Mouse (Mus musculus) spleen, postnatal 4 days (tissue): ENCODE results near the gene Obp1b.
"Not testable (repeated sequence)": the region's sequence is repeated elsewhere in the genome, so short reads cannot be mapped to it uniquely, and the experiment has no call there.

Experiments used
- DNase-seq, 2 experiments: peaks; one replicate each; pipeline ENCODE4 v3.0.0; 2022; ENCODE audit warnings: low spot score in 2 of 2

The Obp1b gene

DNA sequence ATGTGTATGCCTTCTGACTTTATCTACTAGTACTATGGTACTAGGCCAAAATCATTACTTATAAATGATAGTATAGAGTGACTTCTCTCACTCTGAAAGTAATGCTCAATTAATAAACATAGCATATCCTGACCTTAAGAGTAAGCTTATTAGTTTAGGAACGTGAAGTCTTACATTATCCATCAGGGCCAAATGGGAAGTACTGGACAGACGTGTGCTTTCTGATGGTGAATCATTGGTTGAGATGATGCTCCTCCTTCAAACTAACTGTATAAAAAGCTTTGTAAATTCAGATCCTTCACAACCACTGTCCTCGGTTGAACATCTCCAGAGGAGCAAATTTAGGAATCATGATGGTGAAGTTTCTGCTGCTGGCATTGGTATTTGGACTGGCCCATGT, at the start of gene Obp1b:
TSS of gene Obp1b (plus strand) at position 301 of the 400 bp plus-strand sequence.
- DNase-seq: not testable (repeated sequence)

DNA sequence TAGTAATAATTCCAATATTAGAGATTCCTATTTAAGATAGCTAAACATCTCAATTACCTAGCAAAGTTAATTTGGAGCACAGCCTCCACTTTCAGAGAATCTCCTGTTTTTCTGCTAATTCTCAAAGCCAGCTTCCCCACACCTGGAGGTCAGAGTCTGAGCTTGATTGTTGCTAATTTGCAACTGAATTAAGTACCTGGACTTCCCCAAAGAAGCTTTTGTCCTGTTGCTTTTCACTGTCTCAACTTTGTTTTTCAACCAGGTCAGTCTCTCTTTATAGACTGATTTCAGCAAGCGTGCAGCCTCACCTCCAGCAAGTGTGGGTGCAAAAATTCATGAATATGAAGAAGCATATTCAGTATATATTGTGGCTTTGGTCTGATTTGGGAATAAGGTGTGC, 15.6 kb downstream of the Obp1b start:
- DNase-seq: not testable (repeated sequence)

DNA sequence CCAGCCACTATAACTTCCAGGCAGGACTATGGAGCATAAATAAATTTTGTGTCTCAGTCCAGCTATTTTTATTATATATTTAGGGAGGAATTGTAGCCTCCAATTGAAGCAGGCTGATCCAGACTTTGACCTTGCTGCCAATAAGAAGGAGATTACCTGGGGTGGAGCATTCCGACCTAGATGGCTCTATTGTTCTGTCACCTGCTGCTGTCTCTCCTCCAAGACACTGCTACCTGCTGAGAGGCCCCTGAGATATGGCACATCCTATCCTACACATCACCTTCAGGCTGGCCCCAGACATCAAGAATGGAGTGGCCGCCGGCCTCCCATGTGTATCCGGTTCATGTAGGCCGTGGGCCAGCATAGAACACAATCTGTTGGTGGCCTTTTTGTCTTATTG, 16.3 kb downstream of the Obp1b start:
- DNase-seq: no peak
